Mouse (Mus musculus) ES-E14 (cell line): Measurements from ENCODE around the gene Tspan8.

Experiments used
- MAFK ChIP-seq: IDR thresholded peaks from 2 replicates; pipeline ENCODE4 v1.6.1; 2014; ENCODE audit warnings: mild to moderate bottlenecking, low read depth, low read length, inconsistent platforms; ENCODE audit not compliant: insufficient read depth
- ZC3H11A ChIP-seq: IDR thresholded peaks from 2 replicates; pipeline ENCODE4 v1.6.1; 2012; ENCODE audit warnings: low read depth, mild to moderate bottlenecking, inconsistent platforms, low read length, borderline replicate concordance

GRCm38 (mm10) chr10:115816511-115816910 lies at the start of gene Tspan8:
- no peak for TF ChIP-seq ZC3H11A
- no peak for TF ChIP-seq MAFK
